Mouse (Mus musculus): ENCODE results near the gene Mapk3.

The Mapk3 gene

GRCm38 (mm10) chr7:126781661-126782370 lies 22.4 kb downstream of the Mapk3 start:
- DNase-seq (ENCODE audit: extremely low spot score, low read depth, low spot score): no peak

GRCm38 (mm10) chr7:126782693-126783092 lies 23.3 kb downstream of the Mapk3 start:
- no peak for DNase-seq (ENCODE audit: extremely low spot score, low read depth, low spot score)

GRCm38 (mm10) chr7:126784469-126784868 lies 25.1 kb downstream of the Mapk3 start:
- no peak for DNase-seq (ENCODE audit: extremely low spot score, low read depth, low spot score)

- DNase-seq (ENCODE audit: extremely low spot score, low read depth, low spot score): no peak
Observed at GRCm38 (mm10) chr7:126785056-126785455, 25.7 kb downstream of the Mapk3 start.

- DNase-seq (ENCODE audit: extremely low spot score, low read depth, low spot score): no peak
Observed at GRCm38 (mm10) chr7:126786142-126786541, 26.7 kb downstream of the Mapk3 start.

- DNase-seq (ENCODE audit: extremely low spot score, low read depth, low spot score): no peak
Observed at GRCm38 (mm10) chr7:126789141-126789540, 29.7 kb downstream of the Mapk3 start.

GRCm38 (mm10) chr7:126791851-126792720 lies 32.7 kb downstream of the Mapk3 start, which contains the start of gene Ppp4c:
Gene Ppp4c, minus strand, starts transcription at chr7:126792496.
- DNase-seq (ENCODE audit: extremely low spot score, low read depth, low spot score): peak; percentile 78

- no peak for DNase-seq (ENCODE audit: extremely low spot score, low read depth, low spot score)
Observed at GRCm38 (mm10) chr7:126792721-126793443, 33.5 kb downstream of the Mapk3 start.

- DNase-seq (ENCODE audit: extremely low spot score, low read depth, low spot score): no peak
Observed at GRCm38 (mm10) chr7:126793456-126794270, 34.3 kb downstream of the Mapk3 start.

- no peak for DNase-seq (ENCODE audit: extremely low spot score, low read depth, low spot score)
Observed at GRCm38 (mm10) chr7:126794271-126794605, 34.8 kb downstream of the Mapk3 start.

- DNase-seq (ENCODE audit: extremely low spot score, low read depth, low spot score): no peak
Observed at GRCm38 (mm10) chr7:126795387-126796317, 36.3 kb downstream of the Mapk3 start.

GRCm38 (mm10) chr7:126796350-126796932 lies 37.0 kb downstream of the Mapk3 start:
- no peak for DNase-seq (ENCODE audit: extremely low spot score, low read depth, low spot score)

- DNase-seq (ENCODE audit: extremely low spot score, low read depth, low spot score): no peak
Observed at GRCm38 (mm10) chr7:126797411-126798126, 38.2 kb downstream of the Mapk3 start, which contains the start of gene Fam57b. Gene Fam57b, plus strand, starts transcription at chr7:126797668.

GRCm38 (mm10) chr7:126798127-126799049 lies 39.0 kb downstream of the Mapk3 start:
- DNase-seq (ENCODE audit: extremely low spot score, low read depth, low spot score): no peak

GRCm38 (mm10) chr7:126799050-126799467 lies 39.7 kb downstream of the Mapk3 start:
- peak; percentile 89 for DNase-seq (ENCODE audit: extremely low spot score, low read depth, low spot score)

- DNase-seq (ENCODE audit: extremely low spot score, low read depth, low spot score): peak; percentile 60
Observed at GRCm38 (mm10) chr7:126799468-126800268, 40.3 kb downstream of the Mapk3 start.

Data from hindlimb bud, embryonic 11.5 days (tissue).